Mouse (Mus musculus) testis, adult 2 months (tissue): Measurements from ENCODE around the gene Plcb1.

Experiments used
- CTCF ChIP-seq: fragments of 200-500 bp; IDR thresholded peaks from 2 replicates; pipeline ENCODE4 v1.5.1; 2012; ENCODE audit warnings: low read depth, mild to moderate bottlenecking, inconsistent platforms, low read length, moderate library complexity; ENCODE audit not compliant: control insufficient read depth, insufficient read depth, insufficient replicate concordance
- POLR2A ChIP-seq: fragments of 200-500 bp; IDR thresholded peaks from 2 replicates; pipeline ENCODE4 v1.6.1; 2012; ENCODE audit warnings: low read depth, mild to moderate bottlenecking, inconsistent platforms, low read length, moderate library complexity; ENCODE audit not compliant: control insufficient read depth

GRCm38 (mm10) chr2:135399760-135400159 is 613.9 kb downstream of the Plcb1 start:
- TF ChIP-seq CTCF, result no peak
- TF ChIP-seq POLR2A, result no peak
